ENCODE assay signal across 8 mouse cellular contexts in the genomic region with DNA sequence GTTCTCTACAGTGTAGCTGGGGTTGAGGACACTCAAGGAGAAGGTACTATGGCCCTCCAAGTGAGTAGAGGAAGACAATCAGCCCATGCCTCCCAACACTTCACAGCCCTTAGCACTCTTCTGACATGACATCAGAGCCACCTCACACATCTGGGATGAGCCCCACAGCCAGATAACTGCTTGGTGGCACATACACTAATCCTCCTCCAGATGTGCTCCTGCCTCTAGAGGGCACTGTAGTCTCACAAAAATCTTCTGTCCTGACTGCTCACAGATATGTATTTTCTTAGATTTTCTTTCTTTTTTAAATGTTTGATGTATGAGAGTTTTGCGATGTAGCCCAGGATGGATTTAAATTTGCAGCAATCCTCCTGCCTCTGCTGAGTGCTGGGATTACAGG. TPM values are rescaled to one million over a fixed set of nuclear protein-coding genes. Genes with fewer than 3 reads are reported as not detected.
DNase-seq lines count a peak whose midpoint lies in the region; ATAC-seq and TF ChIP-seq lines count a peak whose summit lies in the region.

No protein-coding gene starts in this region.

- no peak overlapping the region for H3K4me3 ChIP-seq in thymus, adult 2 months (ENCODE audit: control insufficient read depth, insufficient read depth, low read length)

- H3K4me1 ChIP-seq in thymus, adult 2 months (replicated peaks; ENCODE audit: control insufficient read depth, insufficient read depth, low read length), result no peaks in the 10 kb centered on the region

- no peak overlapping the region for H3K27ac ChIP-seq in thymus, adult 2 months (ENCODE audit: control insufficient read depth, insufficient read depth, low read length)

- H3K27me3 ChIP-seq in thymus, adult 2 months (ENCODE audit: control insufficient read depth, insufficient read depth, low read length), result no peaks in the 10 kb centered on the region

- 79% methylated on average over 1 of the region's 1 CpGs for WGBS in thymus, adult 2 months

- ATAC-seq in frontal cortex, adult (ENCODE audit: low TSS enrichment), result peak; percentile 59; the same call in 1 of the 2 replicates

- no peak for DNase-seq in frontal cortex, postnatal 14 days (ENCODE audit: low spot score in 2 of 2)
- DNase-seq in thymus, adult 2 months, result peak; percentile 62
- no peak for DNase-seq in thymus, adult 18-20 months
- peak; percentile 36 for DNase-seq in embryo, embryonic 10.5 days (ENCODE audit: low spot score)
- peak; percentile 53 for DNase-seq in kidney, postnatal 14 days
- DNase-seq in mesoderm, embryonic 11.5 days (ENCODE audit: low read depth, low spot score), result peak; percentile 30
- DNase-seq in urinary bladder, adult 2 months (ENCODE audit: low spot score), result no peak

- TF ChIP-seq POLR2A in thymus, adult 2 months (IDR thresholded peaks at IDR 0.05; ENCODE audit: control insufficient read depth, extremely low read depth, insufficient read depth, low read length, poor library complexity), result no peak

- peaks cover 42% of the 10 kb centered on the region for H3K36me3 ChIP-seq in thymus, adult 2 months (ENCODE audit: control insufficient read depth, insufficient read depth, low read length)

- no peak for TF ChIP-seq CTCF in thymus, adult 2 months (IDR thresholded peaks at IDR 0.05; ENCODE audit: borderline replicate concordance, control insufficient read depth, extremely low read depth, insufficient read depth, low read length, poor library complexity)

RNA-seq across cellular contexts. Expression of a gene that starts 11.1 kb away (rescaled TPM):
- polyA plus RNA-seq in thymus, adult 2 months (2012; rRNA removed), result 61.0 and 66.8 TPM in 2 replicates
- 82.4 and 93.7 TPM in 2 replicates for polyA plus RNA-seq in urinary bladder, adult 2 months (2012; rRNA removed)

RNA-seq across cellular contexts. Expression of a gene that starts 24.2 kb away (rescaled TPM):
- polyA plus RNA-seq in thymus, adult 2 months (2012; rRNA removed), result 81.3 and 100 TPM in 2 replicates
- 23.2 and 29.9 TPM in 2 replicates for polyA plus RNA-seq in urinary bladder, adult 2 months (2012; rRNA removed)

Comparison
In these comparisons a context has a peak if more than half of its experiments do, and no peak if none do; other contexts are left out.
1. DNase-seq: peak in thymus, adult 2 months (single experiment), embryo, embryonic 10.5 days (single experiment), kidney, postnatal 14 days (single experiment) and mesoderm, embryonic 11.5 days (single experiment); none in frontal cortex, postnatal 14 days (0 of 2), thymus, adult 18-20 months (0 of 2) and urinary bladder, adult 2 months (single experiment).